8 mouse cellular contexts compared by ENCODE assay signal in the genomic region with DNA sequence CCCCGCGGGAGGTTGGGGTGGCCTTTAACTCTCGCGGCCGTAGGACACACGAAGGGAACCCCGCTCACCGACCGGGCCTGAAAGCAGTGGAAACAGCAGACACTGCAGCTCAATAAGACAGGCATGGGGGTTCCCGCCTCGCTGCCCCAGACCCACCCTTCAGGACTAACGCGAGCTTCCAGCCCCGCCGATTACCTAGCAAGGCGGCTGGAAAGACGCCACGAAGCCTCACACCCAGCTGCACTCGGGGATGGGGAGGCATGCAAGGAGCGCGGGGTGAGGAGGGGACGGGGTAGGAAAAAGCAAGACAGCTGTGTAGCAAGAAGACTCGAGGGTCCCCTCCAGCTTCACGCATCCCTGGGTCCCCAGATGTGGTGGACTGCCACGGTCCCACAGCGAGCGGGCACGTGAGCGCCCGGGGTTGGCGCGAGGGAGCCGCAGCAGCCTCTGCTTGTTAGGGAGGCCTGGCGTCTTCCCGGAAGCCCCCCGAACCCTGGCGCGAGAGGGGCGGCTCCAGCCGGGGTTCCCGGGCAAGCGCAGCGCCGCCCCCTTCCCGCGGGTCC. TPM values are rescaled to one million over a fixed set of nuclear protein-coding genes. Genes with fewer than 3 reads are reported as not detected.
DNase-seq lines count a peak whose midpoint lies in the region; ATAC-seq and TF ChIP-seq lines count a peak whose summit lies in the region.

No protein-coding gene starts in this region.

- no peak overlapping the region for H3K27ac ChIP-seq in liver, adult 2 months (replicated peaks; ENCODE audit: insufficient read depth, low read depth, low read length)
- H3K27ac ChIP-seq in hindbrain, embryonic 10.5 days, result peak overlapping the region; percentile 94
- no peak overlapping the region for H3K27ac ChIP-seq in liver, embryonic 15.5 days (replicated peaks)
- H3K27ac ChIP-seq in stomach, embryonic 14.5 days (ENCODE audit: low read length), result peak overlapping the region; percentile 88

- no peak for TF ChIP-seq POLR2A in liver, adult 2 months (IDR thresholded peaks at IDR 0.05; ENCODE audit: extremely low read depth, insufficient read depth, low read length)

- 2% methylated on average over 46 of the region's 46 CpGs for WGBS in liver, adult 2 months
- under 1% methylated on average over 46 of the region's 46 CpGs for WGBS in hindbrain, embryonic 10.5 days
- 2% methylated on average over 46 of the region's 46 CpGs for WGBS in liver, embryonic 15.5 days (ENCODE audit: insufficient replicate concordance)
- WGBS in stomach, embryonic 14.5 days, result under 1% methylated on average over 45 of the region's 46 CpGs

- H3K4me1 ChIP-seq in liver, adult 2 months (ENCODE audit: control insufficient read depth, insufficient read depth, low read length), result no peaks in the 10 kb centered on the region
- H3K4me1 ChIP-seq in hindbrain, embryonic 10.5 days (replicated peaks), result peaks cover 51% of the 10 kb centered on the region
- peaks cover 15% of the 10 kb centered on the region for H3K4me1 ChIP-seq in liver, embryonic 15.5 days (replicated peaks)
- H3K4me1 ChIP-seq in stomach, embryonic 14.5 days (ENCODE audit: control insufficient read depth, insufficient read depth, low read length), result peaks cover 11% of the 10 kb centered on the region

- DNase-seq in liver, adult 2 months (ENCODE audit: extremely low read depth, low read depth, low spot score), result no peak
- DNase-seq in liver (no peak), MN1 (ENCODE audit: low spot score) (peak; percentile 65)
- DNase-seq in embryo, embryonic 11 days, result peak; percentile 52
- DNase-seq in hindbrain, embryonic 10.5 days (ENCODE audit: low spot score), result peak; percentile 79
- DNase-seq in T-cell, adult 2 months (ENCODE audit: low spot score), result no peak

- TF ChIP-seq CTCF in liver, adult 2 months (IDR thresholded peaks at IDR 0.05; ENCODE audit: low read depth, low read length), result no peak

- peak overlapping the region; percentile 69 for H3K4me2 ChIP-seq in liver, embryonic 15.5 days
- H3K4me2 ChIP-seq in stomach, embryonic 14.5 days (replicated peaks; ENCODE audit: low read depth, low read length), result peak overlapping the region; percentile 80

- H3K9ac ChIP-seq in liver, adult 2 months (ENCODE audit: low read depth, low read length), result peak overlapping the region; percentile 10; the same call in 1 of the 2 replicates
- H3K9ac ChIP-seq in liver, embryonic 15.5 days, result no peak overlapping the region
- peak overlapping the region; percentile 84 for H3K9ac ChIP-seq in stomach, embryonic 14.5 days (replicated peaks; ENCODE audit: low read depth, low read length)

- H3K79me2 ChIP-seq in liver, adult 2 months (ENCODE audit: control insufficient read depth, insufficient read depth, low read length), result no peaks in the 10 kb centered on the region

- H3K36me3 ChIP-seq in liver, adult 2 months (ENCODE audit: control insufficient read depth, insufficient read depth, low read length), result no peaks in the 10 kb centered on the region
- peaks cover 21% of the 10 kb centered on the region for H3K36me3 ChIP-seq in hindbrain, embryonic 10.5 days
- H3K36me3 ChIP-seq in liver, embryonic 15.5 days (replicated peaks), result no peaks in the 10 kb centered on the region
- H3K36me3 ChIP-seq in stomach, embryonic 14.5 days (ENCODE audit: control insufficient read depth, insufficient read depth, low read length), result peaks cover 3% of the 10 kb centered on the region; the same call in 1 of the 2 replicates

- peak; percentile 28; the same call in 1 of the 2 replicates for ATAC-seq in liver, embryonic 15.5 days (ENCODE audit: insufficient read depth)
- ATAC-seq in stomach, embryonic 14.5 days (ENCODE audit: insufficient number of reproducible peaks, insufficient read depth, low FRiP score, low read depth), result peak; percentile 57

- H3K27me3 ChIP-seq in liver, adult 2 months (ENCODE audit: control insufficient read depth, insufficient read depth, low read length), result peaks cover 11% of the 10 kb centered on the region
- H3K27me3 ChIP-seq in hindbrain, embryonic 10.5 days (ENCODE audit: insufficient read depth, poor library complexity, severe bottlenecking), result peaks cover 3% of the 10 kb centered on the region; the same call in 1 of the 2 replicates
- peaks cover 82% of the 10 kb centered on the region for H3K27me3 ChIP-seq in liver, embryonic 15.5 days
- no peaks in the 10 kb centered on the region for H3K27me3 ChIP-seq in stomach, embryonic 14.5 days (ENCODE audit: control insufficient read depth, insufficient read depth, low read length)

- H3K4me3 ChIP-seq in liver, adult 2 months (ENCODE audit: insufficient read depth, low read depth, low read length), result peak overlapping the region; percentile 39
- peak overlapping the region; percentile 74 for H3K4me3 ChIP-seq in hindbrain, embryonic 10.5 days
- H3K4me3 ChIP-seq in liver, embryonic 15.5 days (replicated peaks), result peak overlapping the region; percentile 47
- peak overlapping the region; percentile 68 for H3K4me3 ChIP-seq in stomach, embryonic 14.5 days (ENCODE audit: low read depth, low read length)

- H3K9me3 ChIP-seq in hindbrain, embryonic 10.5 days, result no peaks in the 10 kb centered on the region
- no peaks in the 10 kb centered on the region for H3K9me3 ChIP-seq in liver, embryonic 15.5 days (replicated peaks)
- H3K9me3 ChIP-seq in stomach, embryonic 14.5 days (ENCODE audit: control insufficient read depth, low read depth, low read length), result no peaks in the 10 kb centered on the region

RNA-seq across cellular contexts. Expression of a gene that starts 0.5 kb away (rescaled TPM):
- total RNA-seq in liver, adult 2 months (2014; rRNA removed), result under 0.01 TPM in 1 of 2 replicates, not detected in the other
- polyA plus RNA-seq in liver, adult 2 months (2012; rRNA removed), result not detected in 2 replicates
- polyA plus RNA-seq in hindbrain, embryonic 10.5 days (2016; fragmentation: Nextera tagmentation; extraction: Ambion mirVana), result 39.1 and 50.5 TPM in 2 replicates
- 0.88 and 1.2 TPM in 2 replicates for polyA plus RNA-seq in liver, embryonic 15.5 days (2015; fragmentation: Nextera tagmentation; extraction: Ambion mirVana)
- polyA plus RNA-seq in stomach, embryonic 14.5 days (2014; fragmentation: Nextera tagmentation; extraction: Ambion mirVana), result 33.5 and 35.3 TPM in 2 replicates

RNA-seq across cellular contexts. Expression of a gene that starts 47.4 kb away (rescaled TPM):
- 4.0 and 4.1 TPM in 2 replicates for total RNA-seq in liver, adult 2 months (2014; rRNA removed)
- 2.1 and 2.7 TPM in 2 replicates for polyA plus RNA-seq in liver, adult 2 months (2012; rRNA removed)
- 6.4 and 6.9 TPM in 2 replicates for polyA plus RNA-seq in hindbrain, embryonic 10.5 days (2016; fragmentation: Nextera tagmentation; extraction: Ambion mirVana)
- 2.5 and 3.4 TPM in 2 replicates for polyA plus RNA-seq in liver, embryonic 15.5 days (2015; fragmentation: Nextera tagmentation; extraction: Ambion mirVana)
- 5.8 and 6.6 TPM in 2 replicates for polyA plus RNA-seq in stomach, embryonic 14.5 days (2014; fragmentation: Nextera tagmentation; extraction: Ambion mirVana)

RNA-seq across cellular contexts. Expression of a gene that starts 53.7 kb away (rescaled TPM):
- 20.4 and 20.7 TPM in 2 replicates for total RNA-seq in liver, adult 2 months (2014; rRNA removed)
- polyA plus RNA-seq in liver, adult 2 months (2012; rRNA removed), result 11.4 and 11.7 TPM in 2 replicates
- 52.9 and 53.5 TPM in 2 replicates for polyA plus RNA-seq in hindbrain, embryonic 10.5 days (2016; fragmentation: Nextera tagmentation; extraction: Ambion mirVana)
- 11.3 and 13.4 TPM in 2 replicates for polyA plus RNA-seq in liver, embryonic 15.5 days (2015; fragmentation: Nextera tagmentation; extraction: Ambion mirVana)
- polyA plus RNA-seq in stomach, embryonic 14.5 days (2014; fragmentation: Nextera tagmentation; extraction: Ambion mirVana), result 41.1 and 43.0 TPM in 2 replicates

RNA-seq across cellular contexts. Expression of a gene that starts 57.8 kb away (rescaled TPM):
- not detected in 2 replicates for total RNA-seq in liver, adult 2 months (2014; rRNA removed)
- polyA plus RNA-seq in liver, adult 2 months (2012; rRNA removed), result not detected in 2 replicates
- polyA plus RNA-seq in hindbrain, embryonic 10.5 days (2016; fragmentation: Nextera tagmentation; extraction: Ambion mirVana), result not detected in 2 replicates
- polyA plus RNA-seq in liver, embryonic 15.5 days (2015; fragmentation: Nextera tagmentation; extraction: Ambion mirVana), result not detected in 2 replicates
- not detected in 2 replicates for polyA plus RNA-seq in stomach, embryonic 14.5 days (2014; fragmentation: Nextera tagmentation; extraction: Ambion mirVana)

Comparison
In these comparisons a context has a peak if more than half of its experiments do, and no peak if none do; other contexts are left out.
1. DNase-seq: peak in MN1 (single experiment), embryo, embryonic 11 days (single experiment) and hindbrain, embryonic 10.5 days (single experiment); none in liver, adult 2 months (single experiment), liver (single experiment) and T-cell, adult 2 months (single experiment).
2. H3K27ac ChIP-seq: peak in hindbrain, embryonic 10.5 days (single experiment) and stomach, embryonic 14.5 days (single experiment); none in liver, adult 2 months (single experiment) and liver, embryonic 15.5 days (single experiment).
3. RNA of a gene that starts 0.5 kb away (polyA plus RNA-seq): 39.1 to 50.5 TPM in hindbrain, embryonic 10.5 days and 33.5 to 35.3 TPM in stomach, embryonic 14.5 days; 0.88 to 1.2 TPM in liver, embryonic 15.5 days and not detected in liver, adult 2 months; every median in the first group is over 10 times any median in the second.
4. Peak in every context shown above with its lines, with median percentiles within 50 percentile points of each other: H3K4me3 ChIP-seq.